Mouse (Mus musculus) cerebellum, postnatal 4 days (tissue): Measurements from ENCODE around the gene Synj2.
"Not testable (repeated sequence)": the region's sequence is repeated elsewhere in the genome, so short reads cannot be mapped to it uniquely, and the experiment has no call there.

Source experiments
- DNase-seq, 2 experiments: peaks; one replicate each; pipeline ENCODE4 v3.0.0; 2022; ENCODE audit warnings: low spot score in 2 of 2, mixed read lengths in 1 of 2

Synj2 gene

DNA sequence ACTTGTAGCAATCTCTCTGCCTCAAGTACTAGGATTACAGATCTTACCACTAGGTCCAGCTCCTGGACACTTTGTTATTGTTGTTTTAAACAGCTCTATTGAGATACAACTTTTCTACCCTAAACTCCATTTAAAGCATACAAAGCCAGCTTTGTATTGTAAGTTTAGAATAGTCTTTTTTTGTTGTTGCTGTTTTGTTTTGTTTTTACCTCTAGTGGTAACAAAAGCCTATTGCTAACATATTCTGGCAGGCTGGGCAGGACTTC, 57.1 kb downstream of the Synj2 start:
- DNase-seq: no peak

DNA sequence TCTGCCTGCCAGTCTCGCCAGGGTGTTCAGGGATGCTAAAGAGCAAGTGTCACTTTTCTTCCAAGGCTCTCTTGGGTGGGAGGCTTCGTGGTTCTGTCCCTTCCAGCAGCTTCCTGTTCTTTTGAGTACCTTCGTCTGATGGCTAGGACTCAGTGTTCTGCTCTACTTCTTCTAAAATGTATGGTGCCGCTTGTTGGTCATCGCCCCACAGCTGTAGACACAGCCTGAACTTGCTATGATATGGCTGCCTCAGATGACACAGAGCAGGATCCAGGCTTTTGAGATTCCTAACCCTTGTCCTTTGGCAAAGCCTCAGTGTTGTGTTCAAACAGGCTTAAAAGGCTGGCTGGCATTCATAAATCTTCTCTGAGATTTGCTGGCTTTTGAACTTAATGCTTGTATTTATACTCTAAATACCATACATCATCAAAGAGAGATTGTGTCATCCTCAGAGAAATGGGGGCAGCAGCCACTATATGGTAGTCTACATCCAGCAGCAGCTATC, 58.0 kb downstream of the Synj2 start:
- no peak for DNase-seq

DNA sequence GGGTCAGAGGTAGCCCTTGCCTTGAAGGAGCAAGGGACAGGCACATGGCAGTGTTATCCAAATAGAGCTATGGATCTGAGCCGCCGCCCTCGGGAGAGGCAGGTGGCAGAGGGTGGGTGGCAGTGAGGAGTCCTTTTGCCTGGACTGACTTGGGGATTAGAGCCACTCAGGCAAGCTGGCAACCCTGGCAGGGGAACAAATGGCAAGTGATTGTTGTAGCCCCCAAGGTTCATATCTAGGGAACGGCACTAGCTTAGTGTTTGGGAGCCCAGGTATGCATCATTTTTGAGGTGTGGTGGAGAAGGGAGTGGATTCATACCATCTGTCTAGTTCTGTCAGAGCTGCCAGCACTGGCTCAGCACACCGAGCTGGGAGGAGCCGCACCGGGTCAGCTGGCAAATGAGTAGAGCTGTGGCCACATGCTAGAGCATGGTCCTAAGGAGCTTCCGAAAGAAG, 59.8 kb downstream of the Synj2 start:
- DNase-seq: peak in 1 of 2 experiments; percentile 35

DNA sequence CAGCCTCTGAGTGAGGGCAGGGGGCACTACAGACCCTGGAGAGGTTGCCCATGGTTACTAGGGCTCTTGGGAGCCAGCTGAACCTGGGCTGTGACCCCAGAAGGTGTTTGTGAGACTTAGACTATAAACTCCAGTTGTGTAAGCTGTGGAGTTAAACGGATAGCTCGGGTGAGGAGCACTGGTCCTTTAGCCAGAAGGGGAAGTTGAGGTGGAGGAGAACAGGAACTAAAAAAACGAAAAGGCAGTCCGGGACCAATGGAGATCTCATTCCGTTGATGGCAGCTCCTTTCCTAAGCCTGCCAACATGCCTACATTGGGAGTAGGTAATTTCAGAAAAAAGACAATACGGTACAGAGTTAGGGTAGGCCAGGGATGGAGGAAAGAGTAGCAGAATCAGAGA, 60.3 kb downstream of the Synj2 start:
- no peak for DNase-seq

DNA sequence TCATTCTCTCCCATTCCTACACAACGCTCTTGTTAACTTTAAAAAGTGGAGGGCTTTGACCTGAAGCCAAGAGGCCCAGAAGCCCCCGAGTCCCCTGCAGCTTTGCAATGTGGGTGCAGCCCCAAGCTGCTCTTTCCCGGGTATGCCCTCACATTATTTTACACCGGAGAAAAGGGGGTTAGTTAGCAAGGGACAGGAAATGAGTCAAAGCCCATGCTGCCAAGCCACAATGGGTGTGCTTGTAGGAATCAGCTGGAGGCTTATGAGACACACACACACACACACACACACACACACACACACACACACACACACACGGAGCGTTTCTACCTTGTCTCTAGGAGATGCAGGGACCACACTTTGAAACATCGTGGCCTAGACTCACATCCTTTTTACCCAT, 60.8 kb downstream of the Synj2 start:
- DNase-seq: no peak

DNA sequence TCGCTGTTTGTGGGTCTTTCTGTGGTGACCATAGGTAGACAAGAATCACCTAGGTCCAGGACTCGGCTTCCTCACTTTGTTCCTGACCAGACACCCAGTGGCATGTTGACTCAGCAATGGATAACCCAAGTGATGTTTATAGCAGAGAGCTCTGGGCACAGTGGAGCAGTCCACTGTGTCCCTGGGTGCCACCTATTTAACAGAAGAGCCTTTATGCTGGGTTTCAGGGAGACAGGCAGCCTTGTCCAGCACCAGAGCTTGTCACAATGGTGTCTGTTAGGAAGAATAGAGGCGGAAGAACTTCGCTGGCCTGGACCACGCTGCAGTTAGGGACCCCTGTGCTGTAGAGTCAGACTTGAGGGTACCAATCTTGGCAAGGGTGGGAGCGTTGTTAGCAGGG, 61.5 kb downstream of the Synj2 start:
- no peak for DNase-seq

DNA sequence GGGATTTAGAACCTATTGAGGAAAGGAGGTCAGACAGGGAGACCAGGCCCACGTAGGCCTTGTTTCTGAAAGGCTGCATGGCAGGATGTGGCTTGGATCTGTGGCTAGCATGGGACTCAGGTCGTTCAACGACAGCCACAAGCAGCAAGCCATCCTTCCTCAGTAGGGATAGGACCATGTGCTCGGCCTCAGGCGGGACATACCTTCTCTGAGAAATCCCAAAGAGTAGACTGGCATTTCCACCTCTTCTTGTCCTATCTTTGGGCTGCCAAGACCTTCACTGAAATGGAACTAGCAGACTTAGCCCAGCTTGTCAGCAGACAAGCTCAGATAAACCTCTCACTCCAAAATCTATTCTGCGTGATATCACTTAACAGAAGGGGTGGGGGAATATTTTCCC, 62.6 kb downstream of the Synj2 start:
- DNase-seq: no peak

DNA sequence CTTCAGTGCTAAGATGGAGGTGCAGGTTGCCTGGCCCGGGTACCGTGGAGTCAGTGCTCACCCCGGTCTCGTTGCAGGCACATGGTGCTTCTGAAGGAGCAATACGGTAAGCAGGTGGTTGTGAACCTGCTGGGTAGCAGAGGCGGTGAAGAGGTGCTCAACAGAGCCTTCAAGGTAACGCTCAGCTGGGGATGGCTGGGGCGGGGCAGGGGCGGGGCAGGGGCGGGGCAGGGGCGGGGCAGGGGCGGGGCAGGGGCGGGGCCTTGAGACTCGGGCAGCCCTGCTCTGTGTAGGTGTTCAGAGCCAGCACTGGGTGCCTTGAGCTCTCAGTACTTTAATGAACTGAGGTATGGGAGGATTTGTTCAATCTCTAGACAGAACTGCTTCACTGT, 64.2 kb downstream of the Synj2 start:
- DNase-seq: no peak

DNA sequence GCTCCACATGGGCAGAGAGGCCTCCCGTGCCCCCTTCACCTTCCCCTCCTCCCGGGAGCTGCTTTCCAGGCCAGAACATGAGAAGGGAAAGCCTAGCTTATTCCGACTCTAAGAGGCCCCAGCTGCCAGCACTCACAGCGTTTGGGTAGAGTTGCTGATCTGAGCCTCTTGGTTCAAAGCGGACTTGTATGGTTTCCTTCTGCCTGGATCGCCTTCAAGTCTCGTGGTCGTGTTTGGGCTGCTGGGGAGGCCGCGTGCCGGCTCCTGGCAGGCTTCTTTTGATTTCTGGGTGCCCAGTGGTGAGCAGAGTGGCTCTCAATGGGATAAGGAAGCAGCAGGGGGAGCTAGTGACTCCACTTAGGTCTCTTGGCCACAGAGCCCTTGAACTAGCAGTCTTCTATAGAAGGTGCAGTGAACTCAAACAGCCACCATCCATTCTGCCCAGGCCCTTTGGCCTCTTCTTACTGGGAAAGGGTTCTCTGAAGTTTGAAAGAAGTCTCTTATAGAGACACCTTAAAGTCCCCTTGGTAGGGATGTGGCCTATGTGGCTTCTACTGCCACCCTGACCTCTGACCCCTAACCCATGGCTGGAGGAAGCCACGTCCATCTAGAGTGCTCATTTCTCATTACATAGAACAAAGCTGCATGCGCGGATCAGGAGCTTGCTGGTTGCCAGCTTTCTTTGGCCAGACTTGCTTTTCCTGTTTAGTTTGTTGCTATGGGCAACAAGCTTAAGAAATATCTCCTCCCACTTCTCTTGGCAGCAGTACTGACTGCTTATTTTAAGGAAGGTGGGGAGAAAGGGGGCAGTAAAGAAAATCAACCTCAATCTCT, 64.8 kb downstream of the Synj2 start:
- no peak for DNase-seq

DNA sequence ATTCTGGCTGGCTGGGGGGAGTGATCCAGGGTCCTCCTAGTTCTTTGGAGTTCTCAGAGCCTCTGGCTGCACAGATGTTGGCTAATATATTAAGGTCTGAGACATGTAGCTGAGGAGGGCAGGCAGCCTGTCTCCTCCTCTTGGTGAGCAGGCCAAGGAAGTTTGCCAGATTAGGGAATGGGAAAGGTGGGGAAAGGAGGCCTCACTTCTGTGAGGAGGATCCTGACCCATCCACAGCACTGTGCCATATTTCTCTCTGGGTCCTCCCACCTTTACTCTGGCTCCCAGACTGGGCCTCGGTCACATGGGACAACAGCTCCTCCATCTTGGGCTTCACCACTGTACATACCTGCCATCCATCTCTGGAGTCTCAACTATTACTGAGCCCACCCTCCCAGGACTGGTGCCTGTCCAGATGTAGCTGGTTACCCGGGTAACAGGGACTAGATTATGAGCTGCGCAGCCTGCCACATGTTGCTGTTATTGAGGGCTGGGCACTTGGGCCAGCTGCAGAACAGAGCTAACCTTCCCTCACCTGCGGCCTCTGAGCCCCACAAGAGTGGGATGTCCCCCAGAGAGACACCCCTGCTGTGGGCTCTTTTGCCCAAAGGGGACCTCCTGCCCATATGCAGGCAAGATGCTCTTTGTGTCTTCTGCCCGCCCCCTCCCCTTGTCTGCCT, 66.2 kb downstream of the Synj2 start:
- no peak for DNase-seq

DNA sequence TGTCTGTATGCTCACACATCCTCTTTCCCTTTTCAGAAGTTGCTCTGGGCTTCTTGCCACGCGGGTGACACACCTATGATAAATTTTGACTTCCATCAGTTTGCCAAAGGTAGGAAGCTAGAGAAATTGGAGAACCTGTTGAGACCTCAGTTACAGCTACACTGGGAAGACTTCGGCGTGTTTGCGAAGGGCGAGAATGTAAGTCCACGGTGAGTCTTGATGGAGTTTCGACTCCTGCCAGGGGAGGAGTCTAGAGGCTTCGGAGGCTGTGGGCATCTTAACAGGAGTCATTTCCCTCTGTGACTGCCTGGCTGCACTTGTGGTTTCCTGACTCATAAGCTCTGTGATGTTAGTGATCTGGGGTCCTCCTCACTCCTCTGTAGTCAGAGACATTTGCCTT, 66.8 kb downstream of the Synj2 start:
- DNase-seq: no peak

DNA sequence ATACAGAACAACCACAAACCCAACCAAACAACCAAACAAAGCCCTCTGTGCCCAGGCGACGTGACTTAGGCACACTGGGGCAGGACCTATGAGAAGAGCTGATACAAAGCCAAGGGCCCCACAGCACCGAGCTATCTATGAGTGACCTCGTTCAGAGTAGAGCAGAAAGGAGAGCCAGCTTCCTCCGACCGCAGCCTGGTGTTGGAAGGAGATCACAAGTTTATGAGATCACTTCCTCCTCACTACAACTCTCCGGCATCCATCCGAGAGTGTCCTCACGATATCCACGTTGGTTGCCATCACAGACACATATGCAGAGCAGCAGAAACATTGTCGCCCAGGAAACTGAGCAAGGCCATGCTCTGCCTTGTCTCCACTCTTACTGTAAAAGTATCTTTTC, 67.5 kb downstream of the Synj2 start:
- no peak for DNase-seq

DNA sequence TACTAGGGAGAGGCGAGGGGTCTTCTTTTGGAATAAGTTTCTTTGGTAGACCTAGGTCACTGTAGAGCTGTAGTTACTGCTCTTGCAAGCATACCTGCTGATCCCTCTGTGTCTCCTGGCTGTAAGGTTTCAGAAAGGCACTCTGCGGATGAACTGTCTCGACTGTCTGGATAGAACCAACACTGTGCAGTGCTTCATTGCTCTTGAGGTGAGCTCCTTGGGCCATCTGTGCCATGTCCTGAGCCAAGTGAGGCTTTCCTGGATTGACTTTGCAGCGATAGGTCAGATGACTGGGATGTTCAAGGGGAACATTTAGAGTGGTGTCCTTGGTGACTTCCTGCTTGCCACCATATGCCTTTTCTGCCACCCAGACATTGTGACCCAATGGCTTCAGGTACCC, 68.5 kb downstream of the Synj2 start:
- DNase-seq: no peak

DNA sequence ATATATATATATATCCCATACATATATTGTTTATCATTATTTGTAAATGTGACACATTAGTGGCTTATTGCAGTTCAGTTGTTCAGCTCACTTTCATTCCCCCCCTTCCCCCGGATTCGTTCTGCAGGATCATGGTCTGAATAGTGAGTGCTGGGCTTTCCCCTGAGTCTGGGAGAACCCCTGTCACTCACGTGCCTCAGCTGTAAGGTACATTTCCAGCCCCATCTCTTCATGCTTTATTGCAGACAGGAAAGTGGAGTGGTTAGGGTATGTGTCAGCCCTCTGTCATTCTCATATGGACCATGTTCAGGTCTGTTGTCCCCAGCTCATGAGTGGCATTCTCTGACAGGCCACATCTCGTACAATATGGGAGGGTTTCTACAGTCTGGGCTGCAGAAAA, 72.0 kb downstream of the Synj2 start:
- no peak for DNase-seq

DNA sequence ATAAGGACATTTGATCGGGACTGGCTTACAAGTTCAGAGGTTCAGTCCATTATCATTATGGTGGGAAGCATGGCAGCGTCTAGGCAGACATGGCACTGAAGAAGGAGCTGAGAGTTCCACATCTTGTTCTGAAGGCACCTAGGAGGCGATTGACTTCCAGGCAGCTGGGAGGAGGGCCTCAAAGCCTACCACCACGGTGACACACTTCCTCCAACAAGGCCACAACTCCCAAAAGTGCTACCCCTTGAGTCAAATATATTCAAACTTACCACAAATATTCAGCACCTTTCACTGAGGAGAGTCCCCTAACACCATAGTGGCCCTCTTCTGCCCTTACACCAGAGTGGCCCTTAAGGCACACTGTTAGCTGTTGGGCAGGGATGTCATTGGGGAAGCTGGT, 73.9 kb downstream of the Synj2 start:
- DNase-seq: no peak

DNA sequence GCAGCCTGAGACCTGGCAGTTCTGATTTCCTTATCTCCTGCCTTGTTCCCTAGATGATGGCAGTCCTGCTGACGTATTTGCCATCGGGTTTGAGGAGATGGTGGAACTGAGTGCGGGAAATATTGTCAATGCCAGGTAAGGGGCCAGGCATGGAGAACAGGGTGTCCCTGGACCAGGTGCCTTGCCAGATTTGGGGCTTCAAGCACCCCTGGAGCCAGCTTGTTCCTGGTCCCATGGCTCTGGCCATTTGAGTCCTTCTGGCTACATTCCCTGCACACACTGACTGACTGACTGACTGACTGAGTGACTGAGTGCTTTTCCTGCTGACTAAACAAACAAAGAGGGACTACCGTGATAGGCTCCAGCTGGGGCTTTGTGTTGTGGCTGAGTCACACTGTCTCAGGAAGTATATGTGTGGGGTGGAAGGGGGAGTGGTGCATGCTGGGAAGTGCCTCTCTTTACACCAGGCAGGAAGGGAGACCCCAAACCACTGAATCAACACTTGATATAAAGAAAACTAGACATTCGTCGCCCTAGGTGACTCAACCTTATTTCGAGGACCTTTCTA, 75.2 kb downstream of the Synj2 start:
- DNase-seq: no peak

DNA sequence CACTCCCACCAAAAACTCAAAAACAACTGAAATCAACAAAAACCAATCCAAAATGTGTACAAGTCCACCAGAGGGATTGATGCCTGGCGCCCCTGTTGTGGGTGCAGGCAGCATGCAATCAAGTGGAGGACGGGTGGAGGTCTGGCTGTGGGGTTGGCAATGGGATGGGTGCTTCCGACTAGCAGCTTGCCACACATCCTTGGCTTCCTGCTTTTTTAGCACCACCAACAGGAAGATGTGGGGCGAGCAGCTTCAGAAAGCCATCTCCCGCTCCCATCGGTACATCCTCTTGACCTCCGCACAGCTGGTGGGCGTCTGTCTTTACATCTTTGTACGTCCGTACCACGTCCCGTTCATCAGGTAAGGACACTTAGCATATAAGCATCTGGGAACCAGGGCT, 76.2 kb downstream of the Synj2 start:
- DNase-seq: no peak

DNA sequence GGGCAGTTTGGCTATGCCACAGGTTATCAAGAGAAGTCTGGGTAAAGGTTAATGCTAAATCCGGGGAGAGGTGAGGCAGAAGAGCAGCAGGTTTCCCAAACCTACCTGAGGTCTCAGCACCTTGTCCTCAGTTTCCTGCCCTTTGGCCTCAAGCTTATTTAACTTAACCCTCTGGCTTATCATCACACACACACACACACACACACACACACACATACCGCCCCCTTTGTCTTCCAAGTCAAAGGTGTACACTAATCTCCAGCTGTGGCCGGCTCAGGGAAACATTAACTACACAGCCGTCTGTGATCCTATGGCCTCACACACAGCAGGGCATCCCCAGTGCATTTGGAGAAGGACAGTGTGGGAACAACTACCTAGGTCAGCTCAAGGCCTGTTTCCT, 77.3 kb downstream of the Synj2 start:
- no peak for DNase-seq

DNA sequence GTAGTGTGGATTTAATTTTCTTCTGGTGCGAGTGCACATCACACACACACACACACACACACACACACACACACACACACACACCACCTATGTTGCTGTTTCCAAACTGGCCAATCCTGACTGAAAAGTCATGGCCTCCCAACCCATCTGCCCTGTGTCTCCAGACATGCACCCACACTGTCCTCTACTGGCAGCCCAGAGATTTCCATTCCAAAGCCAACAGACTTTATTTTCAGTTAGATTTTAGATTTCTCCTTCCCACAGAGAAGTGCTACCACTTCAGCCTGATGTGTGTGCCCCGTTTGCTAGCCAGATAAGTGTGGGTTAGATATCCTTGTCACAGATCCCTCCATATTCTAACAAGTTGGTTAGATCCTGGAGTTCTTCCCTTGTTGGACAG, 78.7 kb downstream of the Synj2 start:
- DNase-seq: peak in 1 of 2 experiments; percentile 37

DNA sequence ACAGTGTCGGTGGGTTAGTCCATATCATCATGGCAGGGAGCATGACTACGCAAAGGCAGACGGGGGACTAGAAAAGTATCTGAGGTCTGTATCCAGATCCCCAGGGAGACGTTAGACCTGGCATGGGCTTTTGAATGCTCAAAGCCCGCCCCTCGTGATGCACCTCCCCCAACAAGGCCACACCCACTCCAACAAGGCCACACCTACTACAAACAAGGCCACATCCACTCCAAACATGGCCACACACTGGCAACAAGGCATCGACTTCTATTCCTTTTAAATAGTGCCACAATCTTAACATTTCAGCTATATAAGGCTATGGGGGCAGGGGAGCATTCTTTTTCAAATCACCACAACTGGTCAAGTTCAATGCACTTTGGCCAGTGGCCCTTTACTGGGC, 79.6 kb downstream of the Synj2 start:
- no peak for DNase-seq

DNA sequence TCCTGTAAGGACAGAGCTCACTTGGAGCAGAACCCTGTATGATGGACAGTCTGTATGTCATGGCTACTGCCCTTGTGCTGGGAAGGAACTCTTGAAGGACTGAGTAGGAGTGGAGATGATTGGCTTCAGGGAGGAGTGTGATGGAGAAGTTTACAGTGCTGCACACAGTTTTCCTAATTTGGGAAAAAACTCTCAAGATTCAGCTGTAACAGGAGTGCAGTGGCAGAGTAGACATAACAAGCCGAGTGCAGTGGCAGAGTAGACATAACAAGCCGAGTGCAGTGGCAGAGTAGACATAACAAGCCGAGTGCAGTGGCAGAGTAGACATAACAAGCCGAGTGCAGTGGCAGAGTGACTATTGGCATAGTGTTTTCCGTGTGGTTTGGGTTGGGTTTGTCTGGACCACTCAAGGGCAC, 80.3 kb downstream of the Synj2 start:
- not testable (repeated sequence) for DNase-seq

DNA sequence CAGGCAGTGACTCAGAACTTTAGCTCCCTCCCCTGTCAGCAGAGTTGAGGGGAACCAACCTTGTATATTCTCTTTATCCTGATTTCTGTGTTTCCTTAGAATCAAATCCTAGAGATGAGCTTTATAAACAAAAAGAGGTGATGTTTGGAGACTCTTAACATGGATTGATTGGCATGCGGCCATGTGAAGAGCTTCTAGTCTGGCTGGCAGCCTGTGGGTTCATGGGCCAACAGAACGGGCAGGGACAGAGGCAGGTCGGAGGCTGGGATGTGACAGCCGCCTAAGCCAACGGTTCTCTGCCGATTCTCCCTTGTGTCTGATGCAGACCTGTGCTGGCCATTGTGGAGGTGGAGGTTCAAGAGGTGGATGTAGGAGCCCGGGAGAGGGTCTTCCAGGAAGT, 84.8 kb downstream of the Synj2 start:
- no peak for DNase-seq

DNA sequence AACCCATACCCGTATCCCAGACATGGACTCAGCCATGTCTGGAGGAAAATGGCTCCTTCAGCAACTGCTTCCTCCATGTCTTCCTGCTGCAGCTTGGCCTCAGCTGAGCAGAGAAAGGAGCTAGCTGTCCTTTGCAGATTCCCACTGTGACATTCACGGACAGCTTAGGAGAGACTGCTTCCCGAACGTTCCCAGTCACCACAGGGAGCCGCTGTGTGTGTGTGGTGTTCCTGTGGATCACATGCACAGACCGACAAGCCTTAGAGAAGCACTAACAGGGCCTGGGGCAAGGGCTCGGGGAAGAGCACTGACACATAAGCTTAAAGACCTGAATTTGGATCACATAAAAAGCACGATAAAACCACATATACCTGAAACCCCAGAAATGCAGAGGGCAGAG, 94.6 kb downstream of the Synj2 start:
- no peak for DNase-seq
